In genomic region chr5:129921972-129922371, GRCm38 (mm10) we compare ENCODE assay signal across 18 mouse cellular contexts. TPM values are rescaled to one million over a fixed set of nuclear protein-coding genes. Genes with fewer than 3 reads are reported as not detected.
"Had no signal": no experiment of that assay in that cellular context is flagged by ENCODE, and none has a peak within 500 bp of the region (broad histone marks: within the 10 kb centered on the region; RNA-seq: fewer than 3 reads in every experiment).

No protein-coding gene starts in this region.

- H3K4me1 ChIP-seq: limb, embryonic 12.5 days; limb, embryonic 15.5 days; midbrain, embryonic 12.5 days; midbrain, embryonic 15.5 days; neural tube, embryonic 13.5 days had no signal

- H3K4me3 ChIP-seq: limb, embryonic 12.5 days; limb, embryonic 15.5 days; liver, embryonic 15.5 days; midbrain, embryonic 12.5 days; midbrain, embryonic 15.5 days; neural tube, embryonic 13.5 days had no signal

- H3K4me2 ChIP-seq: limb, embryonic 12.5 days; limb, embryonic 15.5 days; liver, embryonic 11.5 days; liver, embryonic 15.5 days; midbrain, embryonic 12.5 days; midbrain, embryonic 15.5 days; neural tube, embryonic 13.5 days had no signal

- H3K9me3 ChIP-seq: limb, embryonic 12.5 days; limb, embryonic 15.5 days; liver, embryonic 15.5 days; midbrain, embryonic 12.5 days; midbrain, embryonic 15.5 days; neural tube, embryonic 13.5 days had no signal

- H3K27me3 ChIP-seq: limb, embryonic 12.5 days; limb, embryonic 15.5 days; liver, embryonic 15.5 days; midbrain, embryonic 12.5 days; midbrain, embryonic 15.5 days; neural tube, embryonic 13.5 days had no signal

- H3K27ac ChIP-seq: limb, embryonic 12.5 days; limb, embryonic 15.5 days; liver, embryonic 15.5 days; macrophage; midbrain, embryonic 12.5 days; midbrain, embryonic 15.5 days; neural tube, embryonic 13.5 days; stomach, postnatal 0 days had no signal

- DNase-seq: kidney, adult 9 months; kidney, postnatal 14 days; kidney, postnatal 4 days; left cerebral cortex, postnatal 4 days; lung, adult 2 months; thymus, adult 2 months; thymus, postnatal 14 days; thymus, postnatal 4 days had no signal

- H3K36me3 ChIP-seq: limb, embryonic 12.5 days; limb, embryonic 15.5 days; liver, embryonic 15.5 days; midbrain, embryonic 12.5 days; midbrain, embryonic 15.5 days; neural tube, embryonic 13.5 days had no signal

- ATAC-seq: midbrain, embryonic 15.5 days had no signal

- H3K9ac ChIP-seq: limb, embryonic 12.5 days; limb, embryonic 15.5 days; liver, embryonic 15.5 days; midbrain, embryonic 12.5 days; midbrain, embryonic 15.5 days; neural tube, embryonic 13.5 days had no signal

RNA-seq across cellular contexts. Expression of gene Phkg1, which starts 23.6 kb away (rescaled TPM):
- polyA plus RNA-seq: macrophage; stomach, embryonic 14.5 days had no signal
